Mouse (Mus musculus): ENCODE data around the gene Gm11214.

DNA sequence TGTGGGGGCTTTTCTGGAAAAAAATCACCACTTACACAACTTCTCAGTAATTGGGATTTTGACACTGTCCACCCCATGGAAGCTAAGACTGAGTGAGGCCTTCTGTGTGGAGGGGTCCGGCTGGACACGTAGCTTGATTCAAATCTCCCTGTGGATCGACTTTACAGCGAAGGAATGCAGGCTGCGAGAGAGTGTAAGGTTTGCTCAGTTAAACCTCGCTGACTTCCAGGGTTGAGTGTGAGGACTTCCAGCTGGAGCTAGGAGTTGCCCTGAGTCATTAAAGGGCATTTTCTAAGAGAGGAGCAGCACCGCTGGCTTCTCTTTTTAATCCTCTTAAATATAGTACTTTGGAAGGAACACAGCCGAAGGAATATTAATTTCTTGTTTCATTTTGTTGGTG lies 24.2 kb upstream of the Gm11214 start:
- TF ChIP-seq CTCF (IDR thresholded peaks at IDR 0.05; ENCODE audit: borderline replicate concordance, insufficient read depth, low read length), result no peak
- no peak for TF ChIP-seq POLR2A (IDR thresholded peaks at IDR 0.05; ENCODE audit: low read depth, low read length)

Measured in embryonic fibroblast, embryonic 13.5 days (primary cell).